Mouse (Mus musculus): ENCODE results near the gene Prcc. TPM values are rescaled to one million over a fixed set of nuclear protein-coding genes. Genes with fewer than 3 reads are reported as not detected.
A peak's percentile ranks its signal among the peaks of the same experiment; 100 is the strongest.
"Not testable (repeated sequence)": the region's sequence is repeated elsewhere in the genome, so short reads cannot be mapped to it uniquely, and the experiment has no call there.

Prcc gene
- polyA plus RNA-seq, 1 experiment from 2014 or later, result 17.8 TPM

DNA sequence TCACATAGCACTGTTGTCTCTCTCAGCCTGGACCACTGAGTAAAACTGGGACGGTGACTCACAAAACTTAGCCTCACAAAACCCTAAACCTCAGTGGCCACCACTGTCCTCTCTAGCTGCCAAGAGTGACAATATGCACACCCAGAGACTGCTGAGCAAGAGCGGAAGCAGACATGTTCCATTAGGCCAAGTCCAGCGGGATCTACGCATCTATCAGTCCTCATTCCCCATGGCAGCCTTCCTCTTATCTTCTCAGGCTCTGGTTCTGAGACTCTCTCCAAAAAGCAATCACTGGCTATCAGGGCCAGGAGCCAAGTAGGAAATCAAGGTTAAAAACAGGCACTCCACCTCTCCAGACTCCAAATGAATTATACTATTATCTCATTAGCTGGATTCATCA lies 7.7 kb downstream of the Prcc start:
- no peak for ATAC-seq (ENCODE audit: insufficient read depth, low FRiP score, low TSS enrichment)
- no peak overlapping the region for H3K27ac ChIP-seq (ENCODE audit: low read depth, low read length)
- peaks cover 4% of the 10 kb centered on the region for H3K36me3 ChIP-seq (ENCODE audit: control insufficient read depth, insufficient read depth, low read length)
- no peak overlapping the region for H3K4me2 ChIP-seq (ENCODE audit: low read depth)
- H3K9ac ChIP-seq (ENCODE audit: low read length), result no peak overlapping the region
- no peaks in the 10 kb centered on the region for H3K9me3 ChIP-seq (ENCODE audit: control insufficient read depth, low read length)
- no peaks in the 10 kb centered on the region for H3K4me1 ChIP-seq (ENCODE audit: control insufficient read depth, insufficient read depth, low read length)
- WGBS, result 98% methylated on average over 4 of the region's 4 CpGs
- H3K4me3 ChIP-seq (ENCODE audit: low read depth, low read length), result no peak overlapping the region
- H3K27me3 ChIP-seq (ENCODE audit: control insufficient read depth, insufficient read depth, low read length), result no peaks in the 10 kb centered on the region
- DNase-seq (ENCODE audit: low spot score), result no peak

DNA sequence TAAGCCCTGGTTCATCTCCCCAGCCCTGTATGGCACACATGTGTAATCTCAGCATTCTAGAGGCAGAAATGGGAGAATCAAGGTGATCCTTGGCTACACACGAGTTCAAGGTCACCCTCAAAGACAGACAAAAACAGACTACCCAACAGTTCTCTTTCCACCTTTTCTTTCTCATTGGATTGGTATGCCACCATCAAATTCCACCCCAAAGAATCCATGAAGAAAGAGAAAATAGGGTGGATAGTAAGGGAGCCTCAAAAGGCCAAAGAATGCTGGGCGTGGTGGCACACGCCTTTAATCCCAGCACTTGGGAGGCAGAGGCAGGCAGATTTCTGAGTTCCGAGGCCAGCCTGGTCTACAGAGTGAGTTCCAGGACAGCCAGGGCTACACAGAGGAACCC lies 21.3 kb downstream of the Prcc start:
- not testable (repeated sequence) for H3K9ac ChIP-seq (ENCODE audit: low read length); H3K4me1 ChIP-seq (ENCODE audit: control insufficient read depth, insufficient read depth, low read length); DNase-seq (ENCODE audit: low spot score); H3K9me3 ChIP-seq (ENCODE audit: control insufficient read depth, low read length); H3K27ac ChIP-seq (ENCODE audit: low read depth, low read length); H3K4me2 ChIP-seq (ENCODE audit: low read depth); H3K27me3 ChIP-seq (ENCODE audit: control insufficient read depth, insufficient read depth, low read length); ATAC-seq (ENCODE audit: insufficient read depth, low FRiP score, low TSS enrichment); H3K4me3 ChIP-seq (ENCODE audit: low read depth, low read length)
- WGBS, result 94% methylated on average over 4 of the region's 4 CpGs
- H3K36me3 ChIP-seq (ENCODE audit: control insufficient read depth, insufficient read depth, low read length), result peaks cover 19% of the 10 kb centered on the region

GRCm38 (mm10) chr3:87859813-87860212 lies 25.6 kb downstream of the Prcc start:
- Histone ChIP-seq H3K27me3 (ENCODE audit: control insufficient read depth, insufficient read depth, low read length) (no peaks in the 10 kb centered on the region), H3K9me3 (ENCODE audit: control insufficient read depth, low read length) (no peaks in the 10 kb centered on the region), H3K4me1 (ENCODE audit: control insufficient read depth, insufficient read depth, low read length) (no peaks in the 10 kb centered on the region), H3K4me2 (ENCODE audit: low read depth) (no peak overlapping the region), H3K9ac (ENCODE audit: low read length) (no peak overlapping the region), H3K36me3 (ENCODE audit: control insufficient read depth, insufficient read depth, low read length) (peaks cover 18% of the 10 kb centered on the region), H3K4me3 (ENCODE audit: low read depth, low read length) (no peak overlapping the region), H3K27ac (ENCODE audit: low read depth, low read length) (no peak overlapping the region)
- 48% methylated on average over 3 of the region's 3 CpGs for WGBS
- ATAC-seq (ENCODE audit: insufficient read depth, low FRiP score, low TSS enrichment) (no peak), DNase-seq (ENCODE audit: low spot score) (peak; percentile 68)

DNA sequence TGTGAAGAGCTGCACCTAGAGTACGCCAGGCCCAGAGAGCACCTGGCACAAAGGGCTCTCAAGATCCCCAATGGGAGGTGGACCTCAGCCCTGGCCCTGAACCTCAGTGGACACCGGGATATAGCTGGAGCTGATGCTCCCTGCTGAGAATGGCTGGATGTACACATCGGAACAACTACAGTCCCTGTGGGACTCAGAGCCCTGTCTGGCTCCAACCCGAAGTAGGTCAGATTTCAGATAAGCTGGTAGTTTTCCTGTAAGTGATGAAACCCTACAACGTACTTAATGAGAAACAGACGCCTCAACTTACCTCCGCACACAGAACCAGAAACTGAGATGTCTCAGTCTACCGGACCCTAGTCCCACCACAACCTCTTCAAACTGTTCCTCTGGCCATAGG lies 27.7 kb downstream of the Prcc start:
- H3K27me3 ChIP-seq (ENCODE audit: control insufficient read depth, insufficient read depth, low read length), result no peaks in the 10 kb centered on the region
- ATAC-seq (ENCODE audit: insufficient read depth, low FRiP score, low TSS enrichment), result no peak
- no peak overlapping the region for H3K4me3 ChIP-seq (ENCODE audit: low read depth, low read length)
- no peaks in the 10 kb centered on the region for H3K4me1 ChIP-seq (ENCODE audit: control insufficient read depth, insufficient read depth, low read length)
- WGBS, result 92% methylated on average over 8 of the region's 8 CpGs
- H3K9ac ChIP-seq (ENCODE audit: low read length), result no peak overlapping the region
- no peak for DNase-seq (ENCODE audit: low spot score)
- no peaks in the 10 kb centered on the region for H3K9me3 ChIP-seq (ENCODE audit: control insufficient read depth, low read length)
- peaks cover 14% of the 10 kb centered on the region for H3K36me3 ChIP-seq (ENCODE audit: control insufficient read depth, insufficient read depth, low read length)
- H3K27ac ChIP-seq (ENCODE audit: low read depth, low read length), result no peak overlapping the region
- no peak overlapping the region for H3K4me2 ChIP-seq (ENCODE audit: low read depth)

GRCm38 (mm10) chr3:87855936-87856335 lies 29.5 kb downstream of the Prcc start:
- DNase-seq (ENCODE audit: low spot score) (no peak), ATAC-seq (ENCODE audit: insufficient read depth, low FRiP score, low TSS enrichment) (no peak)
- no peaks in the 10 kb centered on the region for H3K27me3 ChIP-seq (ENCODE audit: control insufficient read depth, insufficient read depth, low read length)
- H3K9ac ChIP-seq (ENCODE audit: low read length), result no peak overlapping the region
- H3K4me3 ChIP-seq (ENCODE audit: low read depth, low read length), result no peak overlapping the region
- H3K36me3 ChIP-seq (ENCODE audit: control insufficient read depth, insufficient read depth, low read length), result peaks cover 14% of the 10 kb centered on the region
- H3K9me3 ChIP-seq (ENCODE audit: control insufficient read depth, low read length), result no peaks in the 10 kb centered on the region
- no peak overlapping the region for H3K27ac ChIP-seq (ENCODE audit: low read depth, low read length)
- WGBS, result 87% methylated on average over 8 of the region's 8 CpGs
- H3K4me1 ChIP-seq (ENCODE audit: control insufficient read depth, insufficient read depth, low read length), result no peaks in the 10 kb centered on the region
- H3K4me2 ChIP-seq (ENCODE audit: low read depth), result no peak overlapping the region

- Histone ChIP-seq H3K9me3 (ENCODE audit: control insufficient read depth, low read length) (no peaks in the 10 kb centered on the region), H3K36me3 (ENCODE audit: control insufficient read depth, insufficient read depth, low read length) (peaks cover 14% of the 10 kb centered on the region), H3K4me2 (ENCODE audit: low read depth) (no peak overlapping the region), H3K27ac (ENCODE audit: low read depth, low read length) (no peak overlapping the region), H3K27me3 (ENCODE audit: control insufficient read depth, insufficient read depth, low read length) (no peaks in the 10 kb centered on the region), H3K4me3 (ENCODE audit: low read depth, low read length) (no peak overlapping the region), H3K9ac (ENCODE audit: low read length) (no peak overlapping the region), H3K4me1 (ENCODE audit: control insufficient read depth, insufficient read depth, low read length) (no peaks in the 10 kb centered on the region)
- WGBS, result 57% methylated on average over 7 of the region's 7 CpGs
- DNase-seq (ENCODE audit: low spot score), result no peak
- ATAC-seq (ENCODE audit: insufficient read depth, low FRiP score, low TSS enrichment), result no peak
These were observed 30.4 kb downstream of the Prcc start for GRCm38 (mm10) chr3:87854795-87855568.

- Histone ChIP-seq H3K4me1 (ENCODE audit: control insufficient read depth, insufficient read depth, low read length) (no peaks in the 10 kb centered on the region), H3K9me3 (ENCODE audit: control insufficient read depth, low read length) (no peaks in the 10 kb centered on the region), H3K9ac (ENCODE audit: low read length) (no peak overlapping the region), H3K4me3 (ENCODE audit: low read depth, low read length) (no peak overlapping the region), H3K4me2 (ENCODE audit: low read depth) (no peak overlapping the region), H3K27ac (ENCODE audit: low read depth, low read length) (no peak overlapping the region), H3K27me3 (ENCODE audit: control insufficient read depth, insufficient read depth, low read length) (no peaks in the 10 kb centered on the region), H3K36me3 (ENCODE audit: control insufficient read depth, insufficient read depth, low read length) (no peaks in the 10 kb centered on the region)
- no peak for ATAC-seq (ENCODE audit: insufficient read depth, low FRiP score, low TSS enrichment)
- no peak for DNase-seq (ENCODE audit: low spot score)
- 81% methylated on average over 14 of the region's 14 CpGs for WGBS
These were observed 36.3 kb downstream of the Prcc start for GRCm38 (mm10) chr3:87849117-87849516.

DNA sequence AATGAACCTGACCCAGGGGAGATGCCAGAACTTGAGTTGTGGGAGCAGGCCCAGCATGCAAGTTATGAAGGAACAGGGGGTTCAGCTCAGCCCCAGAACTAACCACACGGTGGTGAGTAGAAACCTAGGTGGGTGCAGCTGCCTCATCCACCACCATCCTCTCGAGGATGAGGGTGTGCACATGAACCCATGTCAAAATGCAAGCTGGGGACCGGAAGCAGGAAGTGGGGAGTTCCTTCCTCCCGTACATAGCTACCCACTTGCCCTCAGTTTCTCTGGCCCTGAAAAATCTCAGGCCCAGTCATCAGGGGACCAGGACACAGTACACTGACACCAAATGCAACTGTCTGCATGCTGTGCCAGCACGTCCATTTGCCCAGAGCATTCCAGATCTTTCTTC lies 37.7 kb downstream of the Prcc start:
- Histone ChIP-seq H3K9me3 (ENCODE audit: control insufficient read depth, low read length) (no peaks in the 10 kb centered on the region), H3K4me1 (ENCODE audit: control insufficient read depth, insufficient read depth, low read length) (no peaks in the 10 kb centered on the region), H3K27ac (ENCODE audit: low read depth, low read length) (no peak overlapping the region), H3K27me3 (ENCODE audit: control insufficient read depth, insufficient read depth, low read length) (no peaks in the 10 kb centered on the region), H3K4me3 (ENCODE audit: low read depth, low read length) (no peak overlapping the region), H3K36me3 (ENCODE audit: control insufficient read depth, insufficient read depth, low read length) (no peaks in the 10 kb centered on the region), H3K4me2 (ENCODE audit: low read depth) (no peak overlapping the region), H3K9ac (ENCODE audit: low read length) (no peak overlapping the region)
- no peak for DNase-seq (ENCODE audit: low spot score)
- no peak for ATAC-seq (ENCODE audit: insufficient read depth, low FRiP score, low TSS enrichment)
- WGBS, result 83% methylated on average over 5 of the region's 5 CpGs

DNA sequence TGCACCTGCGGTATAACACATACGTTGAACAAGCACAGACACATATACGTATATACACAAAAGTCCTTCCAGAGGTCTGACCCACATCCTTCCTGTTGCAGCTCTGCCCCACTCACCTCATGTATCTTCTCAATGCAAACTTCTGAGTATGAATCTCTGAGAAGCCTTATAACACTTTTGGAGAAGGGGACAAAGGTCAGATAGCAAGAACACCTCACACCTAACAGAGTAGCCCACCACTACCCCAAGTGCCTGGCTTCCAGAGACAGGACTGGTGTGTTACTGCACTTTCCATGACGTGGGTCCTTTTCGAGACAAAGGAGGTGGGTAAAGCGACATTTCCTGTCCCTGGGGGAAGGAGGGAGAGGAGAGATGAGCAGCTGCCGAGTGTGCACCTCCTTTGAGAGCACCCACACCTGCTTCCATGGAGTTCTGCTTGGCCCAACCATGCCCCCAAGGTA lies 38.7 kb downstream of the Prcc start, which contains the start of gene Sh2d2a:
Gene Sh2d2a, plus strand, starts transcription at position 106 of the 461 bp plus-strand sequence.
- 75% methylated on average over 7 of the region's 7 CpGs for WGBS
- H3K9ac ChIP-seq (ENCODE audit: low read length), result no peak within 1 kb of the TSS
- H3K36me3 ChIP-seq (ENCODE audit: control insufficient read depth, insufficient read depth, low read length), result no peaks in the 10 kb centered on the region
- H3K4me2 ChIP-seq (ENCODE audit: low read depth), result no peak within 1 kb of the TSS
- no peak within 1 kb of the TSS for H3K4me3 ChIP-seq (ENCODE audit: low read depth, low read length)
- H3K27ac ChIP-seq (ENCODE audit: low read depth, low read length), result no peak within 1 kb of the TSS
- H3K4me1 ChIP-seq (ENCODE audit: control insufficient read depth, insufficient read depth, low read length), result no peaks in the 10 kb centered on the region
- ATAC-seq (ENCODE audit: insufficient read depth, low FRiP score, low TSS enrichment), result no peak
- H3K27me3 ChIP-seq (ENCODE audit: control insufficient read depth, insufficient read depth, low read length), result no peaks in the 10 kb centered on the region
- no peaks in the 10 kb centered on the region for H3K9me3 ChIP-seq (ENCODE audit: control insufficient read depth, low read length)
- no peak for DNase-seq (ENCODE audit: low spot score)

Data from neural tube, embryonic 11.5 days (tissue).